ENCODE assay signal across 20 mouse cellular contexts in the genomic region with DNA sequence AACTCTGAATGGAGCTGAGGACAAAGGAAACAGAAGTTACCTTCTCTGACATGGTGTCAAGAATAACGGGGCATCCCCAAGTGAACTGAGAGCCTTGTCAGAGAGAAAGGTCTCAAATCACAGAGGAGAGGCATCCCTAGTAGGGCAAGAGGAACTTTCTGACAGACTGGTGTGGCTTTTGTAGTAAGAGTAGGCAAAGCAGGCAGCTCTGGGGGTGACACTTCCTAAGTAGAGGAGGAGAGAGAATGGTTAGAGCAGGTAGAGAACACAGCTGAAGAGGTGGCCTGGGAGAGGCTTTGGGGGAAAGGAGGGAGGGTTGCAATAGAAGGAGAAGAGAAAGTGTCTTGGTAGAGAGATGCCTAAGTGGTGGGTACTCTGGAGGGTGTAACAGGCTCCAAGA. TPM values are rescaled to one million over a fixed set of nuclear protein-coding genes. Genes with fewer than 3 reads are reported as not detected.
"Had no signal": no experiment of that assay in that cellular context is flagged by ENCODE, and none has a peak within 500 bp of the region (broad histone marks: within the 10 kb centered on the region; RNA-seq: fewer than 3 reads in every experiment).

No protein-coding gene starts in this region.

- H3K27ac ChIP-seq: neural tube, embryonic 13.5 days; neural tube, embryonic 15.5 days; stomach, embryonic 15.5 days; stomach, postnatal 0 days had no signal

- H3K4me3 ChIP-seq: neural tube, embryonic 13.5 days; neural tube, embryonic 15.5 days; stomach, embryonic 15.5 days had no signal

- H3K27me3 ChIP-seq: neural tube, embryonic 13.5 days; neural tube, embryonic 15.5 days; stomach, embryonic 15.5 days had no signal

- H3K9ac ChIP-seq: neural tube, embryonic 13.5 days; neural tube, embryonic 15.5 days; stomach, embryonic 15.5 days had no signal

- H3K9me3 ChIP-seq: neural tube, embryonic 13.5 days; neural tube, embryonic 15.5 days; stomach, embryonic 15.5 days had no signal

- H3K36me3 ChIP-seq: neural tube, embryonic 13.5 days; neural tube, embryonic 15.5 days; stomach, embryonic 15.5 days had no signal

- DNase-seq: retina, postnatal 1 day; right cerebral cortex, adult 18-20 months; right cerebral cortex, postnatal 14 days; right cerebral cortex, postnatal 25 days; right cerebral cortex, postnatal 4 days; spleen, adult 18-20 months; thymus, adult 18-20 months; thymus, adult 2 months; thymus, postnatal 14 days; thymus, postnatal 25 days; thymus, postnatal 36 days; thymus, postnatal 4 days had no signal

- H3K4me1 ChIP-seq: neural tube, embryonic 13.5 days; neural tube, embryonic 15.5 days had no signal

RNA-seq across cellular contexts. Expression of a gene that starts 1.6 kb away (rescaled TPM):
- total RNA-seq: neutrophil, adult 5-6 weeks had no signal

RNA-seq across cellular contexts. Expression of a gene that starts 8.8 kb away (rescaled TPM):
- polyA plus RNA-seq: neural tube, embryonic 13.5 days; neural tube, embryonic 14.5 days; testis, adult 2 months had no signal

RNA-seq across cellular contexts. Expression of a gene that starts 24.9 kb away (rescaled TPM):
- polyA plus RNA-seq: small intestine, adult 2 months; testis, adult 2 months had no signal
